Mouse (Mus musculus): ENCODE results near the gene Lifr.

GRCm38 (mm10) chr15:7224151-7224775 is 133.8 kb downstream of the Lifr start:
- TF ChIP-seq EP300 (IDR thresholded peaks at IDR 0.05; ENCODE audit: low read depth) (no peak), CTCF (IDR thresholded peaks at IDR 0.05; ENCODE audit: low read depth) (no peak)
